Mouse (Mus musculus) hematopoietic stem cell, adult 5-6 weeks (primary cell): ENCODE data around the gene Tnrc6a. TPM values are rescaled to one million over a fixed set of nuclear protein-coding genes. Genes with fewer than 3 reads are reported as not detected.

Experiments
- total RNA-seq: library from RNA; stranded (forward); fragments of 172-1452, 232-1000 nt; gene quantifications from 2 replicates; pipeline ENCODE4 v1.2.3, GENCODE M21; 2017

The Tnrc6a gene
- total RNA-seq, 1 experiment from 2014 or later, result 53.0 TPM

Other genes with a start within 250 kb of the Tnrc6a start
- gene Rbbp6, start 158.2 kb upstream of the Tnrc6a start, total RNA-seq, result 96.3 and 97.9 TPM in 2 replicates
- 0.50 and 1.3 TPM in 2 replicates for gene Slc5a11, start 90.9 kb downstream of the Tnrc6a start, total RNA-seq
- gene Lcmt1, start 245.9 kb downstream of the Tnrc6a start, total RNA-seq, result 36.4 and 45.5 TPM in 2 replicates
- gene Arhgap17, start 246.0 kb downstream of the Tnrc6a start, total RNA-seq, result 34.4 and 35.1 TPM in 2 replicates